Mouse (Mus musculus): Measurements from ENCODE around the gene Nr2f6.

Gene Nr2f6

GRCm38 (mm10) chr8:71388267-71388666 lies 6.5 kb upstream of the Nr2f6 start:
- DNase-seq = no peak

GRCm38 (mm10) chr8:71385212-71385835 lies 3.6 kb upstream of the Nr2f6 start:
- no peak for DNase-seq

- no peak for DNase-seq
These were observed 2.1 kb upstream of the Nr2f6 start for GRCm38 (mm10) chr8:71383860-71384259.

DNA sequence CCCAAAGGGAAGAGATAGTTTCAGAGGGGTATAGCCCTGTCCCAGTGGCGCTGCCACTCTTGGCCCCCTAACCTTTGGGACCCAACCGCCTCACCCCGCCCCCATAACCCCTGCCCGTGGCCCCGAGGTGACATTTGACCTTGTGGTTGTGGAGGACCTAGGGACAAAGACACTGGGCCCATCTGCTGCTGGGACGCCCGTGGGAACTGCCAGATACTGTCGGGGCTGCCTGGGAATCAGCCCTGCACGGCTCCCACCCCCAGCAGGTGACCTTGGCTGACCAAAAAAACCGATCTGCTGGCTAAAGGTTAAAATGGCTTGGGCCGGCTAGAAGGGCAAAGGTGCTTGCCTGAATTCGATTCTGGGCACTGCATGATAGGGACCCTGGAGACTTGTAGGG lies 1.6 kb upstream of the Nr2f6 start:
- DNase-seq = no peak

- DNase-seq = peak; percentile 95
These were observed 506 bp upstream of the Nr2f6 start for GRCm38 (mm10) chr8:71381971-71382961.

- peak; percentile 60 for DNase-seq
These were observed 1.3 kb downstream of the Nr2f6 start for GRCm38 (mm10) chr8:71380178-71381171.

- DNase-seq = peak; percentile 67
These were observed 2.2 kb downstream of the Nr2f6 start for GRCm38 (mm10) chr8:71379512-71380075.

- no peak for DNase-seq
These were observed 2.8 kb downstream of the Nr2f6 start for GRCm38 (mm10) chr8:71379008-71379407.

- peak; percentile 53 for DNase-seq
These were observed 5.2 kb downstream of the Nr2f6 start for GRCm38 (mm10) chr8:71376423-71377030.

- DNase-seq = peak; percentile 87
These were observed 6.0 kb downstream of the Nr2f6 start for GRCm38 (mm10) chr8:71375581-71376422.

GRCm38 (mm10) chr8:71374616-71375206 lies 7.0 kb downstream of the Nr2f6 start:
- DNase-seq = peak; percentile 75

GRCm38 (mm10) chr8:71373000-71373399 lies 8.8 kb downstream of the Nr2f6 start:
- no peak for DNase-seq

DNA sequence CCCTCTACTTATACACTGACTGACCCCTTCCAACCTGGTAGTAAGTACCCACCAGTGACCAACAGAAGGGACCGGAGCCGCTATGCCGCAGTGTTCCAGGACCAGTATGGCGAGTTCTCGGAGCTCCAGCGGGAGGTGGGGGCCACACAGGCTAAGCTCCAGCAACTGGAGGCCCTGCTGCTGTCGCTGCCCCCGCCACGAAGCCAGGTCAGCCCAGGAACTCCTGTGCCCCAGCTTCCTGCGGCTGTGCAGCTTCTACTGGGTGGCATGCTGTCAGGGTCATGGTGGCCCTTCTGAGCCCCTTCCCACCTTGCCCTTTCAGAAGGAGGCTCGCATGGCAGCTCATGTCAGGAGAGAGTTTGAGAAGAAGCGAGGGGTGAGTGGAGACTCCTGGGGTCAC lies 9.3 kb downstream of the Nr2f6 start:
- DNase-seq = peak; percentile 41

DNA sequence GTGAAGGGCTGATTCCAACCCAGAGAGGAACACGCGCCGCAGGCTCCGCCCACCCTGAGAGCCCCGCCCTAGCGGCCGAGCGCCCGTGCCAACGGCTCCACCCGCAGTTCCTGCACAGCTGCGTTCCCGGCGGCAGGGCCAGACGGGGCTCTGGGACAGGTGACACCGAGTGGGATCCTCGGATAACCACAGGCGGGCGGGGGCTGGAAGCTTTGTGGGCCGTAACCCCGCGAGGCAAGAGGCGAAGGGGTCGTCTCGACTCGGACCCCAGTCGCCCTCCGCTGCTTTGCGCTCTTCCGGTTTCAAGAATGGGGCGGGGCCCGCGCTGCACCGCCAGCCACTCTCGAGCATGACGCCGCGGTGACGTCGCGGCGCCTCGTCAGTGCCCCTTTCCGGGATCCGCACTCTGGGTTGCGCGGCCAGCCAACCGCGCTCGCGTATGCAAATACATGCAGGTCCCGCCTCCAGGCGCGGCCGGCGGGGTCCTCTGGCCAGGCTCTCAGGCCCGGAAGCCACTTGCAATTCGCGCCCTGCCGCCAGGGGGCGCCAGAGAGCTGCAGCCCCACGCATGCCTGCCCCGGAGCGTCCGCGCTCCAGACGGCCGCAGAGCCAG lies 10.4 kb downstream of the Nr2f6 start, which contains the start of gene Ocel1:
Ocel1 (plus strand) TSS at position 63 of the 613 bp plus-strand sequence.
- peak; percentile 99 for DNase-seq

GRCm38 (mm10) chr8:71370711-71371235 lies 11.0 kb downstream of the Nr2f6 start:
- DNase-seq = no peak

- no peak for DNase-seq
These were observed 12.6 kb downstream of the Nr2f6 start for GRCm38 (mm10) chr8:71369040-71369718.

DNA sequence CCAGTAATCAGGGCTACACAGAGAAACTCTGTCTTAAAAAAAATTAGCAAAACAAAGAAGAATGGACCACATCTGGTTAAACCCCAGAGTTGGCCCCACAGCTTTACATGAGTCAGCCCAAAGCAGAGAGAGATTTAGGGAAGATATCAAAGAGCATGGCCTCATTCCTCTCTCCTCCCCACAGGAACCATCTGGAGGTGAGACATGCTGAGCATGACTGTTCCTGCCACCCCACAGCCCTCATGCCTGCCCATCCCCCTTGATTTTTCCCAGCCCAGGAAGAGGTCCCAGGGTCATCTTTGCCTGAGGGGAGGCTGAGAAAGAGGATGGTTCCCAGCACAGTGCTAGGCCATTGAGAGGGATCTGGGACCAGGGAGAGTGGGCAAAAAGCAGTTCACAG lies 13.4 kb downstream of the Nr2f6 start:
- no peak for DNase-seq

DNA sequence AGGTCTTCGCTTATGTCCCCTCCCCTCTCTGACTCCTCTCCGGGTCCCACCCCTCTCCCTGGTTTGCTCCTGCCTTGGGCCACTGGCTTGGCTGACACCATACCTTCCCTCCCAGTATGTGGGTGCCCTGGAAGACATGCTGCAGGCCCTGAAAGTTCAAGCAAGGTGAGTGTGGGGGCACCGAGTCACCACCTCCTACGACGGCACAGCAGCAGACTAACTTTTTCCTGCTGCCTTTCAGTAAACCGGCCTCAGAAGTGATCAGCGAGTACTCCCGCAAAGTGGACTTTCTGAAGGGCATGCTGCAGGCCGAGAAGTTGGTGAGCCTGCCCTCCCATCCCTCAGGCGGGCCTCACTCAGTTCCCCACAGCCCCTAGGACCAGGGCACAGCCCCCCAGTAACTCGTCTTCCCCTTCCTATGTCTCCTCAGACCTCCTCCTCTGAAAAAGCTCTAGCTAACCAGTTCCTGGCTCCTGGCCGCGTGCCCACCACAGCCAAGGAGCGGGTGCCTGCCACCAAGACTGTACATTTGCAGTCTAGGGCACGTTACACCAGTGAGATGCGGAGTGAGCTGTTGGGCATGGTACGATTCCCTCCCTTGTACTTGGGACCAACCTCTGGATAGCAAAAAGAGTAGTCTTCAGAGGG lies 14.1 kb downstream of the Nr2f6 start:
- DNase-seq = peak; percentile 55
